Mouse (Mus musculus): ENCODE measurements around the gene Selenoi. TPM values are rescaled to one million over a fixed set of nuclear protein-coding genes. Genes with fewer than 3 reads are reported as not detected.
A peak's percentile ranks its signal among the peaks of the same experiment; 100 is the strongest.

Gene Selenoi
- polyA plus RNA-seq, 1 experiment from 2014 or later, result 36.2 TPM

DNA sequence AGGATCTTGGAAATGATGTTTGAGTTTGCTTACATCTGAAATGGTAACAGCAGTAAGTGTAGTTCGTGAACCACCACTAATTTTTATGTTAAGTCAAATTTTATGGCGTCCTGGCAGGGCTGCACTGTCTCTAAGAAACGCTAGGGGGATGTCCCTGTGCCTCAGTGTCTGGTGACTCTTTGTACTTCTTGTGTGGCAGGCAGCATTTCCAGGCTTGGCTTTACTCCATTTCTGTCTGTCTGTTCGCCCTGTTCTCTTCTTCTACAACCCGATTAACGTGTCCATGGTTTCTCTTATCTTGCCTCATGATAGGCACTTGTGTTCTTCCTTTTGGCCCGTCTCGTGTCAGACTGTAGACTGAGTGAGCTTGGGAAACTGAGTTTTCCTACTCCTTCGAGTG, 11.4 kb downstream of the Selenoi start:
- H3K27ac ChIP-seq (replicated peaks; ENCODE audit: low read depth, low read length), result no peak overlapping the region
- 0 out of 2 replicates have a peak, but pooled peaks cover 6% of the 10 kb centered on the region for H3K4me1 ChIP-seq (ENCODE audit: control insufficient read depth, insufficient read depth, low read length)
- ATAC-seq (ENCODE audit: low FRiP score, low TSS enrichment) (no peak), DNase-seq (peak; percentile 64)
- 71% methylated on average over 9 of the region's 9 CpGs for WGBS
- no peaks in the 10 kb centered on the region for H3K27me3 ChIP-seq (ENCODE audit: control insufficient read depth, insufficient read depth, low read length)
- H3K4me3 ChIP-seq (replicated peaks; ENCODE audit: low read depth, low read length), result no peak overlapping the region
- no peak overlapping the region for H3K4me2 ChIP-seq (ENCODE audit: low read length)
- no peaks in the 10 kb centered on the region for H3K36me3 ChIP-seq (ENCODE audit: control insufficient read depth, insufficient read depth, low read length)
- no peak overlapping the region for H3K9ac ChIP-seq (replicated peaks; ENCODE audit: low read length)
- no peaks in the 10 kb centered on the region for H3K9me3 ChIP-seq (ENCODE audit: control insufficient read depth, low read length)

DNA sequence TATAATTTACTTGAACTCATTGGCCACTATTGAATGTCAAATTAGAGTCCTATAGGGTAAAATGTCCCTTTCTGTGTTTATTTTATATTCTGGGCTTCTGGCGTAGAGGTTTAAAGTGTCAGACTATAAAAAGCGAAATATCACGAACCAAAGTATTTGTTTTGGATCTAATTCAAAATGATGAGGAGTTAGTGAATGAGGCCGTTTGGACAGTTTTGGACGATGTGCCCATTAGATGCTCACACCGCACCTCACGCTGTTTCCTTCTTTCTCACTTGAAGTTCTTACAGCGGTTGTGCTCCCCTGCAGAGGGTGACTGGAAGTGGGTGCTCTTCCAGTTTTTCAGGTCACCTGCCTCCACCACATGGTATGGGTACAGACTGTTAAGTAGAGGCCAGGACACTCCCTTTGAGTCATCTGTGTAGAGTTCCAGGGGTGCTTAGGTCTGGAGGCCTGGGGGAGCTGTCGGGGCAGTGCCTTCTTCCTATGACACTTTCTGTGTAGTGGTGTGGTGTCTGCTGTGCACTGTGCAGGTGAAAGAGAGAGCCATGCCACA, 13.6 kb downstream of the Selenoi start:
- DNase-seq, result no peak
- no peak for ATAC-seq (ENCODE audit: low FRiP score, low TSS enrichment)
- 0 out of 2 replicates have a peak, but pooled peaks cover 6% of the 10 kb centered on the region for H3K4me1 ChIP-seq (ENCODE audit: control insufficient read depth, insufficient read depth, low read length)
- no peaks in the 10 kb centered on the region for H3K9me3 ChIP-seq (ENCODE audit: control insufficient read depth, low read length)
- no peaks in the 10 kb centered on the region for H3K27me3 ChIP-seq (ENCODE audit: control insufficient read depth, insufficient read depth, low read length)
- 94% methylated on average over 9 of the region's 9 CpGs for WGBS
- no peak overlapping the region for H3K4me3 ChIP-seq (replicated peaks; ENCODE audit: low read depth, low read length)
- H3K36me3 ChIP-seq (ENCODE audit: control insufficient read depth, insufficient read depth, low read length), result peaks cover 5% of the 10 kb centered on the region; the same call in 1 of the 2 replicates
- no peak overlapping the region for H3K4me2 ChIP-seq (ENCODE audit: low read length)
- no peak overlapping the region for H3K27ac ChIP-seq (replicated peaks; ENCODE audit: low read depth, low read length)
- H3K9ac ChIP-seq (replicated peaks; ENCODE audit: low read length), result no peak overlapping the region

DNA sequence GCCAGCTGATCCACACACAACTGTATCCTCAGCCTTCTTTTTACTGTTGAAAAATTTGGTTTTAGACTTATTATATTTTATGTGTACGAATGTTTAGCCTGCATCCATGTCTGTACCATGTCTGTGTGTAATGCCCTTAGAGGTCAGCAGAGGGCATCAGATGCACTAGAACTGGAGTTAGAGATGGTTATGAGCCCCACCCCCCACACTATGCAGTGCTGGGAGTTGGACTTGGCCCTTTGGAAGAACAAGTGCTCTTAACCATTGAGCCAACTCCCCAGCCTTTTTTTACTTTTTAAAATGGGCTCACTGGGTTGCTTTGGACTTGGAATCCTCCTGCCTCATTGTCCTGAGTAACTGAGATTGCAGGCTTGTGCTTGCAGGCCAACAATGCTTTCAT, 15.3 kb downstream of the Selenoi start:
- H3K27ac ChIP-seq (replicated peaks; ENCODE audit: low read depth, low read length), result no peak overlapping the region
- H3K9me3 ChIP-seq (ENCODE audit: control insufficient read depth, low read length), result no peaks in the 10 kb centered on the region
- WGBS, result 95% methylated on average over 1 of the region's 1 CpGs
- DNase-seq (peak; percentile 10), ATAC-seq (ENCODE audit: low FRiP score, low TSS enrichment) (no peak)
- H3K4me3 ChIP-seq (replicated peaks; ENCODE audit: low read depth, low read length), result no peak overlapping the region
- no peak overlapping the region for H3K4me2 ChIP-seq (ENCODE audit: low read length)
- 0 out of 2 replicates have a peak, but pooled peaks cover 6% of the 10 kb centered on the region for H3K4me1 ChIP-seq (ENCODE audit: control insufficient read depth, insufficient read depth, low read length)
- peaks cover 12% of the 10 kb centered on the region for H3K36me3 ChIP-seq (ENCODE audit: control insufficient read depth, insufficient read depth, low read length)
- H3K27me3 ChIP-seq (ENCODE audit: control insufficient read depth, insufficient read depth, low read length), result no peaks in the 10 kb centered on the region
- no peak overlapping the region for H3K9ac ChIP-seq (replicated peaks; ENCODE audit: low read length)

- no peak overlapping the region for H3K9ac ChIP-seq (replicated peaks; ENCODE audit: low read length)
- H3K4me3 ChIP-seq (replicated peaks; ENCODE audit: low read depth, low read length), result no peak overlapping the region
- H3K36me3 ChIP-seq (ENCODE audit: control insufficient read depth, insufficient read depth, low read length), result peaks cover 43% of the 10 kb centered on the region
- no peak overlapping the region for H3K4me2 ChIP-seq (ENCODE audit: low read length)
- 91% methylated on average over 12 of the region's 12 CpGs for WGBS
- H3K27me3 ChIP-seq (ENCODE audit: control insufficient read depth, insufficient read depth, low read length), result no peaks in the 10 kb centered on the region
- H3K27ac ChIP-seq (replicated peaks; ENCODE audit: low read depth, low read length), result no peak overlapping the region
- DNase-seq (no peak), ATAC-seq (ENCODE audit: low FRiP score, low TSS enrichment) (no peak)
- H3K4me1 ChIP-seq (ENCODE audit: control insufficient read depth, insufficient read depth, low read length), result no peaks in the 10 kb centered on the region
- no peaks in the 10 kb centered on the region for H3K9me3 ChIP-seq (ENCODE audit: control insufficient read depth, low read length)
These were observed 23.4 kb downstream of the Selenoi start for GRCm38 (mm10) chr5:30255567-30256354.

DNA sequence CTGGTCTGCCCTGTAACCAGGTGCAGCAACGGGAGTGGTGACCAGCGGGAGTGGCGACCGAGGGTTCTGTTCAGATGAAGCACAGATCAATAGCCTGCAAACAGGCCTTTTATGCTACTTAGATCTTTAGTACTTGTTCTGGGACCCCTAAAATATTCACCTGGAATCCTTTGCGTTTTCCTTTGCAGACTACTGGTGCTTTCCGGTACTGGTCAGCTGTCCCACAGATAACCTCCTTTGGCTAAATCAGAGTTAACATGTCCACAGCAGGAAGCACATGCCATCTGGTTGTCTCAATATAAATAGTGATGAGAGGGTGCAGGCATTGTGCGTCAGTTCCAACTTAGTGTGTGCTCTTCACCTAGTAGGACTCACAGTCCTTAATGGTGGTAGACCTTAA, 26.4 kb downstream of the Selenoi start:
- Histone ChIP-seq H3K27me3 (ENCODE audit: control insufficient read depth, insufficient read depth, low read length) (no peaks in the 10 kb centered on the region), H3K4me2 (ENCODE audit: low read length) (no peak overlapping the region), H3K9me3 (ENCODE audit: control insufficient read depth, low read length) (no peaks in the 10 kb centered on the region), H3K4me3 (replicated peaks; ENCODE audit: low read depth, low read length) (no peak overlapping the region), H3K27ac (replicated peaks; ENCODE audit: low read depth, low read length) (no peak overlapping the region), H3K9ac (replicated peaks; ENCODE audit: low read length) (no peak overlapping the region), H3K4me1 (ENCODE audit: control insufficient read depth, insufficient read depth, low read length) (no peaks in the 10 kb centered on the region), H3K36me3 (ENCODE audit: control insufficient read depth, insufficient read depth, low read length) (peaks cover 31% of the 10 kb centered on the region)
- DNase-seq (no peak), ATAC-seq (ENCODE audit: low FRiP score, low TSS enrichment) (no peak)
- 94% methylated on average over 7 of the region's 7 CpGs for WGBS

DNA sequence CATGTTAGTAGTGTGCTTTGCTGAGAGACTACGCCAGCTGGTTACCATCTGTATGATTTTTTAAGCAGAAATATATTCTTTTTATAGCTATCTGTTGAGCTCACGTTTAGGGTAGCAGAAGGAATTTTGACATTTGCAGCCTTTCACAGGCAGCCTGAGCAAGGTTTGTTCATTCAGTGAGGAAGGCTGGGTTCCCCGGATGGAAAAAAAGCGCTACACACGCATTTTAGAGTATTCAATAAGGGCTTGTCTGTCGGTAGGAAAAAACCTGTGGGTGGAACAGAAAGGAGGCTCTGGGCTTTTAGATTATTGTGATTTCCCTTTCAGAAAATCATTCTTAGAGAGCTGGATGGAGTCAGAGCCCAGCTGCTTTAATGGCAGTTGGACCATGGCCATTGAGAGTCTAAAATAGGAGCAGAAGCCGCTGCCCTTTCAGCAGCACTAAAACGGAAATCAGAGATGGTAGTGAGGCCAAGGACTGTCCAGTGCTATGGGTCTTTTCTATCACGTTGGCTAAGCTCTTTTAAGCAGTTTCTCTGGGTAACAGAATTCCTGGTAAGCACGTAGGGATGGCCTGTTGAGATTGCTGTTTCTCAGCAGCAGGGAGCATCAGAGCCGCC, 38.3 kb downstream of the Selenoi start:
- no peak overlapping the region for H3K4me3 ChIP-seq (replicated peaks; ENCODE audit: low read depth, low read length)
- H3K9ac ChIP-seq (replicated peaks; ENCODE audit: low read length), result no peak overlapping the region
- H3K27me3 ChIP-seq (ENCODE audit: control insufficient read depth, insufficient read depth, low read length), result no peaks in the 10 kb centered on the region
- no peaks in the 10 kb centered on the region for H3K4me1 ChIP-seq (ENCODE audit: control insufficient read depth, insufficient read depth, low read length)
- peaks cover 30% of the 10 kb centered on the region for H3K36me3 ChIP-seq (ENCODE audit: control insufficient read depth, insufficient read depth, low read length)
- DNase-seq (peak; percentile 11), ATAC-seq (ENCODE audit: low FRiP score, low TSS enrichment) (no peak)
- H3K4me2 ChIP-seq (ENCODE audit: low read length), result no peak overlapping the region
- H3K9me3 ChIP-seq (ENCODE audit: control insufficient read depth, low read length), result no peaks in the 10 kb centered on the region
- 0 out of 2 replicates have a peak overlapping the region, but pooled peaks have one; percentile 8 for H3K27ac ChIP-seq (replicated peaks; ENCODE audit: low read depth, low read length)
- WGBS, result 72% methylated on average over 11 of the region's 11 CpGs

GRCm38 (mm10) chr5:30271599-30272281, 39.4 kb downstream of the Selenoi start:
- no peaks in the 10 kb centered on the region for H3K27me3 ChIP-seq (ENCODE audit: control insufficient read depth, insufficient read depth, low read length)
- no peak for ATAC-seq (ENCODE audit: low FRiP score, low TSS enrichment)
- DNase-seq, result no peak
- H3K9me3 ChIP-seq (ENCODE audit: control insufficient read depth, low read length), result no peaks in the 10 kb centered on the region
- WGBS, result 91% methylated on average over 11 of the region's 11 CpGs
- H3K27ac ChIP-seq (replicated peaks; ENCODE audit: low read depth, low read length), result no peak overlapping the region
- no peaks in the 10 kb centered on the region for H3K4me1 ChIP-seq (ENCODE audit: control insufficient read depth, insufficient read depth, low read length)
- H3K36me3 ChIP-seq (ENCODE audit: control insufficient read depth, insufficient read depth, low read length), result peaks cover 19% of the 10 kb centered on the region
- no peak overlapping the region for H3K4me3 ChIP-seq (replicated peaks; ENCODE audit: low read depth, low read length)
- no peak overlapping the region for H3K4me2 ChIP-seq (ENCODE audit: low read length)
- H3K9ac ChIP-seq (replicated peaks; ENCODE audit: low read length), result no peak overlapping the region

DNA sequence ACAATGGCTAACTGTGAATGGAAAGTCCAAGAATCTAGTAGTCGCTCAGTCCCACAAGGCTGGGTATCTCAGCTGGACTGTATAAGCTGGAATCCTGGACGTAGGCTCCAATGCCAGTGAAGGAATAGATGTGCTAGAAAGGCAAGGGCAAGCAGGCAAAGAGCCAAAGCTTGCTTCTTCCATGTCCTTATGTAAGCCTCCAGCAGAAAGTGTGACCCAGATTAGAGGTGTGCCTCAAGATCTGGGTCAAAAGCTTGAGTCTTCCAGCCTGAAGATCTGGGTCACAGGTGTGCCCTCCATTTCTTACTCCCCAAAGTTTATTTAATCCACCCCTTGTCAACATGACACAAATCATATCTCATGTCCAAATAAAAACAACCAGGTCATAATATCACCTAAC, 44.0 kb downstream of the Selenoi start:
- no peaks in the 10 kb centered on the region for H3K4me1 ChIP-seq (ENCODE audit: control insufficient read depth, insufficient read depth, low read length)
- no peaks in the 10 kb centered on the region for H3K27me3 ChIP-seq (ENCODE audit: control insufficient read depth, insufficient read depth, low read length)
- WGBS, result 89% methylated on average over 2 of the region's 2 CpGs
- H3K9ac ChIP-seq (replicated peaks; ENCODE audit: low read length), result no peak overlapping the region
- ATAC-seq (ENCODE audit: low FRiP score, low TSS enrichment), result no peak
- no peaks in the 10 kb centered on the region for H3K9me3 ChIP-seq (ENCODE audit: control insufficient read depth, low read length)
- no peak for DNase-seq
- H3K27ac ChIP-seq (replicated peaks; ENCODE audit: low read depth, low read length), result no peak overlapping the region
- H3K36me3 ChIP-seq (ENCODE audit: control insufficient read depth, insufficient read depth, low read length), result no peaks in the 10 kb centered on the region
- no peak overlapping the region for H3K4me3 ChIP-seq (replicated peaks; ENCODE audit: low read depth, low read length)
- H3K4me2 ChIP-seq (ENCODE audit: low read length), result no peak overlapping the region

Data from midbrain, embryonic 14.5 days (tissue).